Mouse (Mus musculus): Measurements from ENCODE around the gene Mpp1.

DNA sequence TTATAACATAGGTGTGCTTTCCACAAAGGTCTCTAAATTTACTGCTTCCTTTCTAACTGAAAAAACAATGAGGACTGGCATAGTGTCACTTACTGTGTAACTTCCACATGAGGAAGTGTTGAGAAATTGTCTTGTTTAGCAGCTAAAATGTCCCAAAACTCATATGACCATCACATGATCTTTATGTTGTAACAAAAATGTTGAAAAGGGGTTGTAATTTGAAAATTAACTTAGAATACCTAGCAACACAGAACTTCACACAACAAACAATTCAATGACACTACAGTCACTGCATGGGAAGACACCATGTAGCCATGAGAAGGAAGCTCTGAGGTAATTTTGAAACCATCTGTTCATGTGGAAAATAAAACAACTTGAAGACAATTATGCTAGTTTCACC, 3.9 kb downstream of the Mpp1 start:
- TF ChIP-seq POLR2A (IDR thresholded peaks at IDR 0.05; ENCODE audit: borderline replicate concordance, extremely low read depth, insufficient read depth, insufficient read length, poor library complexity, severe bottlenecking) (no peak), CTCF (IDR thresholded peaks at IDR 0.05; ENCODE audit: borderline replicate concordance, extremely low read depth, insufficient read depth, insufficient read length) (no peak)

Data from brain, embryonic 14.5 days (tissue).